Mouse (Mus musculus): ENCODE data around the gene Cdrt4. TPM values are rescaled to one million over a fixed set of nuclear protein-coding genes. Genes with fewer than 3 reads are reported as not detected.

Gene Cdrt4
- polyA plus RNA-seq (2015; fragmentation: Nextera tagmentation; extraction: Ambion mirVana): not detected in 2 replicates

- Histone ChIP-seq H3K4me1 (no peaks in the 10 kb centered on the region), H3K9me3 (peaks cover 6% of the 10 kb centered on the region; the same call in 1 of the 2 replicates), H3K27ac (replicated peaks) (no peak within 1 kb of the TSS), H3K9ac (no peak within 1 kb of the TSS), H3K4me2 (no peak within 1 kb of the TSS), H3K27me3 (replicated peaks) (no peaks in the 10 kb centered on the region), H3K36me3 (no peaks in the 10 kb centered on the region), H3K4me3 (no peak within 1 kb of the TSS)
- WGBS: 75% methylated on average over 3 of the region's 3 CpGs
- ATAC-seq (ENCODE audit: extremely low read depth, insufficient number of reproducible peaks, low FRiP score, low TSS enrichment): no peak
These were observed at the start of gene Cdrt4 for GRCm38 (mm10) chr11:62951012-62951411. Gene Cdrt4, plus strand, starts transcription at chr11:62951193.

- 0 out of 2 replicates have a peak, but pooled peaks cover 2% of the 10 kb centered on the region for H3K4me1 ChIP-seq
- no peaks in the 10 kb centered on the region for H3K36me3 ChIP-seq
- H3K27ac ChIP-seq (replicated peaks): no peak overlapping the region
- H3K9me3 ChIP-seq: no peaks in the 10 kb centered on the region
- H3K4me2 ChIP-seq: no peak overlapping the region
- H3K27me3 ChIP-seq (replicated peaks): no peaks in the 10 kb centered on the region
- H3K4me3 ChIP-seq: no peak overlapping the region
- ATAC-seq (ENCODE audit: extremely low read depth, insufficient number of reproducible peaks, low FRiP score, low TSS enrichment): no peak
- 24% methylated on average over 12 of the region's 12 CpGs for WGBS
- no peak overlapping the region for H3K9ac ChIP-seq
These were observed 49.2 kb upstream of the Cdrt4 start for GRCm38 (mm10) chr11:62901699-62902323.

GRCm38 (mm10) chr11:62903871-62904495, 47.0 kb upstream of the Cdrt4 start:
- no peak for ATAC-seq (ENCODE audit: extremely low read depth, insufficient number of reproducible peaks, low FRiP score, low TSS enrichment)
- 64% methylated on average over 6 of the region's 6 CpGs for WGBS
- no peak overlapping the region for H3K4me3 ChIP-seq

GRCm38 (mm10) chr11:62909720-62910306, 41.2 kb upstream of the Cdrt4 start:
- ATAC-seq (ENCODE audit: extremely low read depth, insufficient number of reproducible peaks, low FRiP score, low TSS enrichment): no peak
- 67% methylated on average over 3 of the region's 3 CpGs for WGBS
- no peaks in the 10 kb centered on the region for H3K27me3 ChIP-seq (replicated peaks)
- no peak overlapping the region for H3K27ac ChIP-seq (replicated peaks)
- H3K9me3 ChIP-seq: no peaks in the 10 kb centered on the region
- H3K4me1 ChIP-seq: peaks cover 4% of the 10 kb centered on the region; the same call in 1 of the 2 replicates
- no peak overlapping the region for H3K9ac ChIP-seq
- H3K36me3 ChIP-seq: no peaks in the 10 kb centered on the region
- no peak overlapping the region for H3K4me2 ChIP-seq
- H3K4me3 ChIP-seq: no peak overlapping the region

More at GRCm38 (mm10) chr11:62903871-62904495, 47.0 kb upstream of the Cdrt4 start:
- H3K9ac ChIP-seq: no peak overlapping the region
- H3K9me3 ChIP-seq: no peaks in the 10 kb centered on the region
- no peaks in the 10 kb centered on the region for H3K36me3 ChIP-seq
- H3K4me2 ChIP-seq: no peak overlapping the region
- no peak overlapping the region for H3K27ac ChIP-seq (replicated peaks)
- no peaks in the 10 kb centered on the region for H3K27me3 ChIP-seq (replicated peaks)
- 0 out of 2 replicates have a peak, but pooled peaks cover 2% of the 10 kb centered on the region for H3K4me1 ChIP-seq

- Histone ChIP-seq H3K9me3 (no peaks in the 10 kb centered on the region), H3K27ac (replicated peaks) (peak overlapping the region; percentile 63), H3K9ac (no peak overlapping the region), H3K36me3 (no peaks in the 10 kb centered on the region), H3K4me3 (no peak overlapping the region), H3K4me1 (peaks cover 4% of the 10 kb centered on the region; the same call in 1 of the 2 replicates), H3K27me3 (replicated peaks) (0 out of 2 replicates have a peak, but pooled peaks cover 4% of the 10 kb centered on the region), H3K4me2 (0 out of 2 replicates have a peak overlapping the region, but pooled peaks have one; percentile 5)
- WGBS: 58% methylated on average over 8 of the region's 8 CpGs
- ATAC-seq (ENCODE audit: extremely low read depth, insufficient number of reproducible peaks, low FRiP score, low TSS enrichment): no peak
These were observed 39.6 kb upstream of the Cdrt4 start for GRCm38 (mm10) chr11:62911362-62911761.

DNA sequence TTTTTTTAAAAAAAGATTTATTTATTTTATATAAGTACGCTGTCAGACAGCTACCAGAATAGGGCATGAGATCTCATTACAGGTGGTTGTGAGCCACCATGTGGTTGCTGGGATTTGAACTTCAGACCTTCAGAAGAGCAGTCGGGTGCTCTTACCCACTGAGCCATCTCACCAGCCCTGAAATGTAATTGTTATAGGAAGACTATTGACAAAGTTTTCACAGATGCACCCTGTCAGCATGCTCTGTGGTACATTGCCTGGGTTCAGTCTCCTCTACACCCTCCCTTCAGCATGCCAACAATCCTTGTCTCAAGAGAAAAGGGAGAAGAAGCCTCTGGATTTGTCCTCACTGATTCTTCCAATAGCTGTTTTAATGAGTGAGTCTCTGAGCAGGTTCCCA, 37.9 kb upstream of the Cdrt4 start:
- Histone ChIP-seq H3K4me1 (peaks cover 4% of the 10 kb centered on the region; the same call in 1 of the 2 replicates), H3K27ac (replicated peaks) (no peak overlapping the region), H3K4me3 (no peak overlapping the region), H3K36me3 (no peaks in the 10 kb centered on the region), H3K4me2 (no peak overlapping the region), H3K27me3 (replicated peaks) (0 out of 2 replicates have a peak, but pooled peaks cover 4% of the 10 kb centered on the region), H3K9ac (no peak overlapping the region), H3K9me3 (no peaks in the 10 kb centered on the region)
- 85% methylated on average over 2 of the region's 2 CpGs for WGBS
- ATAC-seq (ENCODE audit: extremely low read depth, insufficient number of reproducible peaks, low FRiP score, low TSS enrichment): no peak

DNA sequence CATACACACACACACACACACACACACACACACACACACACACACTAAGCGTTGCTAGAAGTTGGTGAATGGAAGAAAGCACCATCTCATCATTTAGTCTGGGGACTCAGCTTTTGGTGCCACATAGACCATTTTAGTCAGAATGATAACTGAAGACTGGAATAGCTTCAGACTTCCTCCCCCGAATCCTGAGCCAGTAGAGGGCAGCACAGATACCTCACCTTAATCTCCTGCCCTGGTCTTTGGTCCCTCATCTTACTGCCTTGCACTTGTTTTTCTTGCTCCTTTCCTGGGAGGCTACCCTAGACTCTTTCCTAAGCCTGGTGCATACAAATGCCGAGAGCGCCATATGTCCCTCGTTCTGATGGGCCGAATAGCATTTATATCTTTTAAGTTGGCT, 36.5 kb upstream of the Cdrt4 start:
- 0 out of 2 replicates have a peak, but pooled peaks cover 6% of the 10 kb centered on the region for H3K9me3 ChIP-seq
- H3K27ac ChIP-seq (replicated peaks): no peak overlapping the region
- H3K36me3 ChIP-seq: no peaks in the 10 kb centered on the region
- H3K4me1 ChIP-seq: peaks cover 4% of the 10 kb centered on the region; the same call in 1 of the 2 replicates
- ATAC-seq (ENCODE audit: extremely low read depth, insufficient number of reproducible peaks, low FRiP score, low TSS enrichment): no peak
- no peak overlapping the region for H3K9ac ChIP-seq
- no peak overlapping the region for H3K4me3 ChIP-seq
- H3K27me3 ChIP-seq (replicated peaks): 0 out of 2 replicates have a peak, but pooled peaks cover 4% of the 10 kb centered on the region
- 52% methylated on average over 6 of the region's 6 CpGs for WGBS
- H3K4me2 ChIP-seq: no peak overlapping the region

DNA sequence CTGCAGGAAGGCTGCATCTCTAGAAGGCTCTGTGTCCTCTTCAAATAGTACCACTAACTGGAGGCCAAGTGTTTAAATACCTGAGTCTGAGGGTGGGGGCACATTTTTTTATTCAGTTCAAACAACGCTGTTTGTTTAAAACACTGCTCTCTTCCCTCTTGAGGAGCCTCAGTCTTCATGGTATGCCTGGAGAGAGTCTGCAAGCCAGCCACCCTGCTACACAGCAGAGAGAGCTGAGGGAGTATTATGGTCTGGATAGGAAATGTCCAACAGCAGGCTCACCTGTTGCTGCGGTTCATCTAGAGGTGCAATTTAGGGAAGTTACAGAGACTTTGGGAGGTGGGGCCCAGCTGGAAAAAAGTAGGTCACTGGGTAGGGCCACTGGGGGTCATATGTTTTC, 35.5 kb upstream of the Cdrt4 start:
- 0 out of 2 replicates have a peak, but pooled peaks cover 4% of the 10 kb centered on the region for H3K27me3 ChIP-seq (replicated peaks)
- 73% methylated on average over 2 of the region's 2 CpGs for WGBS
- no peak overlapping the region for H3K4me2 ChIP-seq
- H3K4me1 ChIP-seq: peaks cover 9% of the 10 kb centered on the region; the same call in 1 of the 2 replicates
- no peak overlapping the region for H3K27ac ChIP-seq (replicated peaks)
- H3K9ac ChIP-seq: no peak overlapping the region
- 0 out of 2 replicates have a peak, but pooled peaks cover 7% of the 10 kb centered on the region for H3K9me3 ChIP-seq
- H3K36me3 ChIP-seq: no peaks in the 10 kb centered on the region
- no peak for ATAC-seq (ENCODE audit: extremely low read depth, insufficient number of reproducible peaks, low FRiP score, low TSS enrichment)
- H3K4me3 ChIP-seq: no peak overlapping the region

DNA sequence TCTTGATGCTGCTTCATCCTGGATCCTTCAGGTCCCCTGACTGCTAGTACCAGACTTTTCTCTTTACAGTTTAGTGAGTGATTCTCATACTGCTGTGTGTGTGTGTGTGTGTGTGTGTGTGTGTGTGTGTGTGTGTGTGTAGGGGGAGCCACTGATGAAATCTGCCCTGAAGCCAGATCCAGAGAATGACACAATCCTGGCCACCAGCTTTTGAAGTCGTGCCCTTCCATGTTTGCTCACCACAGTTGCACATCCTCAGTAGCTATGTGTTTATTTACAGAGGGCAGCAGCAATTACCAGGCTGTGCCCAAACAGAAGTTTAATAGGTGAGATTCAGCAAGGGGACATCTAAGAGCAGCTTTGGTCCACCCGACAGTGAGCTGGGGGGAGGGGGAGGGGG, 34.2 kb upstream of the Cdrt4 start:
- Histone ChIP-seq H3K27ac (replicated peaks) (no peak overlapping the region), H3K4me2 (no peak overlapping the region), H3K4me3 (no peak overlapping the region), H3K36me3 (no peaks in the 10 kb centered on the region), H3K27me3 (replicated peaks) (0 out of 2 replicates have a peak, but pooled peaks cover 4% of the 10 kb centered on the region), H3K9me3 (0 out of 2 replicates have a peak, but pooled peaks cover 7% of the 10 kb centered on the region), H3K4me1 (peaks cover 5% of the 10 kb centered on the region; the same call in 1 of the 2 replicates), H3K9ac (no peak overlapping the region)
- no peak for ATAC-seq (ENCODE audit: extremely low read depth, insufficient number of reproducible peaks, low FRiP score, low TSS enrichment)
- 30% methylated on average over 2 of the region's 2 CpGs for WGBS

DNA sequence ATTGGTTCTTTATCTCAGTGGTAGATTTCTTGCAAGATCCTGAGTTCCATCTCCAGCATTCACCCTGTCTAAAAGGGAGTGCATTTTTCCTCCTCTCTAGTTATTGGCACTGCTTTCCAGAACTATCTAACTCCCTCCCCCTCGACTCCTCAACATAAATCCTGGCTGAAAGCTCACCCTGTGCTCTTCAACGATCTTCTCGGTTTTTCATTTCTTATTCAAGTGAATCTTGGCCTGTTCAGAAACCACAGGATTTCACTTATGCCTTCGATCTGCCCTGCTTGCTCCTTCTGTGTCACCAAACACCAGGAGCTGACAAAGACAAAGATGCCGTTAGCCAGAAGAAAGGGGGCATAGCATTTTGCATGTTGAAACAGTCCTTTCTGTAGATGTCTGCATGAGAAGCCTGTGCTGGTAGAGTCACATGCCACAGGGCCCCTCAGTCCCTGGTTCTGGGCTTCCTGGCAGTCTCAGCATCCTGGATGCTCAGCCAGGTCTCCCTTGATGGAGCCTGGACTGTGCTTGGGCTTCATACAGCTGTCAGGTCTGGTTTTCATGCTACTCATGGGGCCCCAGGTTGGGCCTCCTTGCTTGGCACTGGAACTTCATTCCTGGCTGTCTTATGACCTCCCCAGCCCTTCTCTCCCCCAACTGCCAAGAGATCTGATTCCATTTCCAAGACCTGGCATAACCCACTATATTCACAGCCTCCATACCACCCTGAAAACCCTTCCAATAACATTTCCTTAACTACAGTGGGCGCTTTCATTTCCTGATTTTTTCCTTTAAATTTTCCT, 30.8 kb upstream of the Cdrt4 start:
- ATAC-seq (ENCODE audit: extremely low read depth, insufficient number of reproducible peaks, low FRiP score, low TSS enrichment): no peak
- Histone ChIP-seq H3K4me1 (peaks cover 22% of the 10 kb centered on the region), H3K9me3 (0 out of 2 replicates have a peak, but pooled peaks cover 7% of the 10 kb centered on the region), H3K9ac (peak overlapping the region; percentile 33), H3K36me3 (no peaks in the 10 kb centered on the region), H3K27ac (replicated peaks) (peak overlapping the region; percentile 74), H3K4me3 (peak overlapping the region; percentile 38; the same call in 1 of the 2 replicates), H3K4me2 (peak overlapping the region; percentile 69), H3K27me3 (replicated peaks) (0 out of 2 replicates have a peak, but pooled peaks cover 4% of the 10 kb centered on the region)
- WGBS: 61% methylated on average over 6 of the region's 6 CpGs
